Mouse (Mus musculus) ZHBTc4 (cell line): ENCODE measurements at regions not wholly inside any gene's neighbourhood (a gene's known extent, or its start where the extent isn't known, plus 50 kb on each side); places are given as distances from the start of the nearest gene placed in this dataset.

Source experiments
- DNase-seq: peaks from one replicate; pipeline ENCODE4 v3.0.0-alpha.2; 2011; ENCODE audit warnings: low read depth, low spot score

DNA sequence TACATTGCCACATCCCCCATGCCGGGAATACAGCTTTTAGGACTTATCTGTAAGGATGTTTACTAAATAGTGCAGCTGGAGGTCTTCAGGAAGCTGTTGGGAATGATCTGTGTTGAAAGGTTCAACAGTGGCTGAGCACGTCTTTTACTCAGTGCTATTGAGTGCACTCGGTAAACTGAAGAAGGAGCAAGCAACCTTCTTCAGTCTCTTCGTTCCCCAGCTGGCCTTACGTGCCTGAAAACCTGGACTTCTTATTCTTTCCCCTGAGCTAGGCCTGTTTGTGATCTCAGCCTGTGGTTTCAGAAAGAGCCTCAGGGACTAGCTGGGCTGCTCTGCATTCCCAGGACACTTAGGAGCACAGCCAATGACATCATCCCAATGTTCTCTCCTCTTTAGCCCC lies 51.2 kb upstream of the Rhox5 start:
- DNase-seq = no peak

DNA sequence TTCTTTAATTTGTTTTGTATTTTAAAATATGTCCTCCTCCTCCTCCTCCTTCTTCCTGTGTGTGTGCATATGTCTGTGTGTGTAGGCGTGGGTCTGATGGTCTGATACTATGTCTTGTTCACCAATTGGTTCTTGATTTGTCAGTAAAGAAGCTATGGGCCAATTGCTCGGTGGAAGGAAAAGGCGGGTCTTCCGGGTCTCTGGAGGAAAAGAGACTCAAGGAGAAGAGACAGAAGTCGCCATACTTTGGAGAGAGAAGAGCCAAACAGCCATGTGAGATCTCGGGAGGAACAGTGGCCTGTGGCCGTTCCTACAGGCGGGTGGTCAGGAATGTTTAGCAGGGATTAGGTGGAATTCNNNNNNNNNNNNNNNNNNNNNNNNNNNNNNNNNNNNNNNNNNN lies 50.3 kb upstream of the Rhox5 start:
- peak; percentile 3 for DNase-seq
